In the genomic region with DNA sequence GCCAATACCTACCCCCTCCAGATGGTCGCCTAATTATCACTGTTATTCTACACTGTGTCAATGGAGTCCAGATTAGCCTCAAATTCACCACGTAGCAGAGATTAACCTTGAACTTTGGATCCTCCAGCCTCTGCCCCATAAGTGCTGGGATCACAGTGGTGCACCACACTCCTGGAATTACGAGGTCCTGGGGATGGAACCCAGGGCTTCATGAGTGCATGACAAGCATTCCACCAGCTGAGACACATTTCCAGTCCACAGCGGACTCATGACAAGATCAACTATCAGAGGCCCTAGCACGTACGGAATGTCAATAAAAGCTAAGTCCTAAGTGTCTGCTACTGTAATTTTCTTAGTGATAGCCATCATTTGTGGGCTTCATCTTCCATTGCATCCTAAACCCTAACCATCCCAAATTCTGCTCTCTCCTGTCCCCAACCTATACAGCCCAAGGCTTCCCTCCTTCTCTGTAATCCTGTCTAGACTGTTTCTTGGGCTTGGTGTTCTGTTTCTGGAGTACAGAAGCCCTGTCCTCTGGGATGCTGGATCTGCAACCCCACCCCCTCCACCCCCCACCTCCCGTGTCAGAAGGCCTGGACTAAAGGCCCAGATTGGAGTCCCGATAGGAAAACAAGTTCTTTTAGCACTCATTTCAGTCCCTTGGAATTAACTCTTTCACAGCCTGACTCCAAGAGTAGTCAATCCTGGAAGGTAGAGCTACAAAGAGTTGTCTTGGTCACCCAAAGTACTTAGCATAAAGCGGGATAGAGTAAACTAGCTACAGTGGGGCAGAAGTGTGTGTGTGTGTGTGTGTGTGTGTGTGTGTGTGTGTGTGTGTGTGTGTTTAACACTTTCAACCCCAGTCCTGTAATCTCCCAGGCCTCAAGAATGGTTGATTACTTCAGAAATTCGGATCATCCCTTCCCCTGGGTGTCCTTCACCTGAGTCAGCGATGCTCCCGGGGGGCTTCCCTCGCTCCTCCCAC, we compare ENCODE assay signal across 8 mouse cellular contexts. TPM values are rescaled to one million over a fixed set of nuclear protein-coding genes. Genes with fewer than 3 reads are reported as not detected.
A peak's percentile ranks its signal among the peaks of the same experiment; 100 is the strongest.
DNase-seq lines count a peak whose midpoint lies in the region; ATAC-seq and TF ChIP-seq lines count a peak whose summit lies in the region.

No protein-coding gene starts in this region.

- H3K36me3 ChIP-seq in kidney, postnatal 0 days (ENCODE audit: insufficient read depth, low read length) = no peaks in the 10 kb centered on the region
- H3K36me3 ChIP-seq in embryonic facial prominence, embryonic 10.5 days (replicated peaks) = no peaks in the 10 kb centered on the region
- no peaks in the 10 kb centered on the region for H3K36me3 ChIP-seq in intestine, embryonic 15.5 days
- H3K36me3 ChIP-seq in neural tube, embryonic 15.5 days = no peaks in the 10 kb centered on the region

- H3K4me1 ChIP-seq in kidney, postnatal 0 days (replicated peaks; ENCODE audit: insufficient read depth, low read length) = 0 out of 2 replicates have a peak, but pooled peaks cover 8% of the 10 kb centered on the region
- H3K4me1 ChIP-seq in embryonic facial prominence, embryonic 10.5 days = peaks cover 39% of the 10 kb centered on the region
- H3K4me1 ChIP-seq in intestine, embryonic 15.5 days (replicated peaks) = peaks cover 8% of the 10 kb centered on the region; the same call in 1 of the 2 replicates
- peaks cover 26% of the 10 kb centered on the region for H3K4me1 ChIP-seq in neural tube, embryonic 15.5 days

- peak; percentile 33 for ATAC-seq in kidney, postnatal 0 days (replicated peaks; ENCODE audit: low FRiP score, low read depth)
- peak; percentile 24 for ATAC-seq in intestine, embryonic 15.5 days
- peak; percentile 3; the same call in 1 of the 2 replicates for ATAC-seq in neural tube, embryonic 15.5 days (ENCODE audit: low FRiP score)
- no peak for ATAC-seq in granulocyte monocyte progenitor cell, adult 5-6 weeks (replicated peaks; ENCODE audit: poor library complexity, severe bottlenecking)

- peak overlapping the region; percentile 78 for H3K9ac ChIP-seq in kidney, postnatal 0 days (ENCODE audit: low read depth, low read length)
- peak overlapping the region; percentile 72 for H3K9ac ChIP-seq in intestine, embryonic 15.5 days
- peak overlapping the region; percentile 81 for H3K9ac ChIP-seq in neural tube, embryonic 15.5 days (replicated peaks)

- no peak for TF ChIP-seq CTCF in kidney, postnatal 0 days (IDR thresholded peaks at IDR 0.05; ENCODE audit: low read depth)

- DNase-seq in kidney, postnatal 0 days (ENCODE audit: low spot score) = peak; percentile 60
- no peak for DNase-seq in kidney, postnatal 14 days
- peak; percentile 45 for DNase-seq in embryonic facial prominence, embryonic 10.5 days (ENCODE audit: low spot score)
- DNase-seq in adrenal gland, adult (ENCODE audit: inconsistent age in 2 of 2, low spot score in 1 of 2) = no peak
- no peak for DNase-seq in kidney, postnatal 10 days

- H3K4me2 ChIP-seq in kidney, postnatal 0 days (ENCODE audit: low read length) = peak overlapping the region; percentile 64
- peak overlapping the region; percentile 66 for H3K4me2 ChIP-seq in intestine, embryonic 15.5 days (replicated peaks)
- peak overlapping the region; percentile 68 for H3K4me2 ChIP-seq in neural tube, embryonic 15.5 days

- H3K27ac ChIP-seq in kidney, postnatal 0 days = peak overlapping the region; percentile 85
- H3K27ac ChIP-seq in embryonic facial prominence, embryonic 10.5 days (replicated peaks) = peak overlapping the region; percentile 90
- peak overlapping the region; percentile 90 for H3K27ac ChIP-seq in intestine, embryonic 15.5 days
- H3K27ac ChIP-seq in neural tube, embryonic 15.5 days (replicated peaks) = peak overlapping the region; percentile 92

- H3K27me3 ChIP-seq in kidney, postnatal 0 days (ENCODE audit: insufficient read depth, low read length) = no peaks in the 10 kb centered on the region
- H3K27me3 ChIP-seq in embryonic facial prominence, embryonic 10.5 days (replicated peaks; ENCODE audit: low read depth, poor library complexity, severe bottlenecking) = peaks cover 21% of the 10 kb centered on the region; the same call in 1 of the 2 replicates
- H3K27me3 ChIP-seq in intestine, embryonic 15.5 days (replicated peaks) = no peaks in the 10 kb centered on the region
- no peaks in the 10 kb centered on the region for H3K27me3 ChIP-seq in neural tube, embryonic 15.5 days (replicated peaks)

- H3K9me3 ChIP-seq in kidney, postnatal 0 days (replicated peaks; ENCODE audit: low read length) = no peaks in the 10 kb centered on the region
- no peaks in the 10 kb centered on the region for H3K9me3 ChIP-seq in embryonic facial prominence, embryonic 10.5 days
- H3K9me3 ChIP-seq in intestine, embryonic 15.5 days = no peaks in the 10 kb centered on the region
- no peaks in the 10 kb centered on the region for H3K9me3 ChIP-seq in neural tube, embryonic 15.5 days (replicated peaks)

- 24% methylated on average over 13 of the region's 13 CpGs for WGBS in kidney, postnatal 0 days
- WGBS in embryonic facial prominence, embryonic 10.5 days = 20% methylated on average over 13 of the region's 13 CpGs
- 24% methylated on average over 12 of the region's 13 CpGs for WGBS in intestine, embryonic 15.5 days
- 32% methylated on average over 12 of the region's 13 CpGs for WGBS in neural tube, embryonic 15.5 days

- H3K4me3 ChIP-seq in kidney, postnatal 0 days (replicated peaks; ENCODE audit: low read depth, low read length) = peak overlapping the region; percentile 55
- H3K4me3 ChIP-seq in embryonic facial prominence, embryonic 10.5 days = peak overlapping the region; percentile 71
- H3K4me3 ChIP-seq in intestine, embryonic 15.5 days (replicated peaks) = peak overlapping the region; percentile 65
- peak overlapping the region; percentile 64 for H3K4me3 ChIP-seq in neural tube, embryonic 15.5 days (replicated peaks)

RNA-seq across cellular contexts. Expression of a gene that starts 0.6 kb away (rescaled TPM):
- polyA plus RNA-seq in kidney, postnatal 0 days (2015; fragmentation: Nextera tagmentation; extraction: Ambion mirVana) = 6.5 and 8.1 TPM in 2 replicates
- polyA plus RNA-seq in embryonic facial prominence, embryonic 10.5 days (2016; fragmentation: Nextera tagmentation; extraction: Ambion mirVana) = 11.3 and 13.9 TPM in 2 replicates
- 16.5 and 16.6 TPM in 2 replicates for polyA plus RNA-seq in intestine, embryonic 15.5 days (2015; fragmentation: Nextera tagmentation; extraction: Ambion mirVana)
- polyA plus RNA-seq in neural tube, embryonic 15.5 days (2015; fragmentation: Nextera tagmentation; extraction: Ambion mirVana) = 13.7 and 16.8 TPM in 2 replicates
- 0.19 TPM in 1 of 2 replicates, not detected in the other for total RNA-seq in granulocyte monocyte progenitor cell, adult 5-6 weeks (2014; fragmentation: Nextera tagmentation)
- 0.26 and 0.43 TPM in 2 replicates for total RNA-seq in granulocyte monocyte progenitor cell, adult 5-6 weeks (2017)

RNA-seq across cellular contexts. Expression of a gene that starts 3.1 kb away (rescaled TPM):
- polyA plus RNA-seq in kidney, postnatal 0 days (2015; fragmentation: Nextera tagmentation; extraction: Ambion mirVana) = 6.0 and 6.2 TPM in 2 replicates
- polyA plus RNA-seq in embryonic facial prominence, embryonic 10.5 days (2016; fragmentation: Nextera tagmentation; extraction: Ambion mirVana) = 2.9 and 3.0 TPM in 2 replicates
- 5.2 and 7.3 TPM in 2 replicates for polyA plus RNA-seq in intestine, embryonic 15.5 days (2015; fragmentation: Nextera tagmentation; extraction: Ambion mirVana)
- polyA plus RNA-seq in neural tube, embryonic 15.5 days (2015; fragmentation: Nextera tagmentation; extraction: Ambion mirVana) = 4.5 and 6.6 TPM in 2 replicates
- 9.0 and 11.9 TPM in 2 replicates for total RNA-seq in granulocyte monocyte progenitor cell, adult 5-6 weeks (2014; fragmentation: Nextera tagmentation)
- total RNA-seq in granulocyte monocyte progenitor cell, adult 5-6 weeks (2017) = 20.7 and 35.7 TPM in 2 replicates

Comparison
In these comparisons a context has a peak if more than half of its experiments do, and no peak if none do; other contexts are left out.
1. DNase-seq: peak in kidney, postnatal 0 days (single experiment) and embryonic facial prominence, embryonic 10.5 days (single experiment); none in kidney, postnatal 14 days (single experiment), adrenal gland, adult (0 of 2) and kidney, postnatal 10 days (single experiment).
2. Peak in every context shown above with its lines, with median percentiles within 50 percentile points of each other: H3K27ac ChIP-seq, H3K4me2 ChIP-seq, H3K4me3 ChIP-seq and H3K9ac ChIP-seq.